Mouse (Mus musculus) C2C12 (cell line): ENCODE measurements around the gene Ttc39b.

Source experiments
- CEBPB ChIP-seq: IDR thresholded peaks from one replicate; pipeline ENCODE4 v1.6.1; 2011; ENCODE audit warnings: low read depth, mild to moderate bottlenecking, control low read depth, moderate library complexity
- CTCF ChIP-seq: IDR thresholded peaks from one replicate; pipeline ENCODE4 v1.5.1; 2011; ENCODE audit not compliant: control insufficient read depth, insufficient read depth, insufficient read length
- MAX ChIP-seq: IDR thresholded peaks from one replicate; pipeline ENCODE4 v1.6.1; 2011; ENCODE audit warnings: mild to moderate bottlenecking, control low read depth
- MYOG ChIP-seq: IDR thresholded peaks from one replicate; pipeline ENCODE4 v1.6.1; 2011; ENCODE audit not compliant: control insufficient read depth, insufficient read length; ENCODE audit errors: extremely low read depth

DNA sequence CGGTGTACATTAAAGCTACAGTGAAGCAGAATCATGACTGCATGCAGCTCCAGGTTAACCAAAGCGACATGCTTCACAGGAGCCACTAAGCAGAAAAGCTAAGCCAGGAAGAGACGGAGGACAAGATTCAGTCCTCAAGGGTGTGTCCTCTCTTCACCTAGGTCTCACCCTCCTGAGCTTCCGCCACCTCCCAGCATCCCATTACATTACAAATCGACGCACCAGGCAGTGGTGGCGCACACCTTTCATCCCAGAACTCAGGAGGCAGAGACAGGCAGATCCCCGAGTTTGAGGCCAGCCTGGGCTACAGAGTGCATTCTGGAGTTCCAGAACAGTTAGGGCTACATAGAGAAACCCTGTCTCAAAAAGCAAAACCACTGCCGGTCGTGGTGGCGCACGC lies 29.2 kb upstream of the Ttc39b start:
- TF ChIP-seq CTCF (no peak), MYOG (no peak), CEBPB (no peak), MAX (no peak)
